Mouse (Mus musculus) heart, postnatal 0 days (tissue): ENCODE results near the gene Cyp4f13.

Experiments used
- CTCF ChIP-seq: IDR thresholded peaks from 2 replicates; pipeline ENCODE4 v1.5.1; 2016; ENCODE audit warnings: antibody characterized with exemption, control low read depth, low read depth
- EP300 ChIP-seq: IDR thresholded peaks from 2 replicates; pipeline ENCODE4 v1.6.1; 2016; ENCODE audit warnings: antibody characterized with exemption, low read depth

GRCm38 (mm10) chr17:32965253-32965622, 18.0 kb upstream of the Cyp4f13 start:
- TF ChIP-seq CTCF (no peak), EP300 (no peak)
